Mouse (Mus musculus) brain, adult 2 months (tissue): ENCODE results near the gene Slc29a2.
"Not testable (repeated sequence)": the region's sequence is repeated elsewhere in the genome, so short reads cannot be mapped to it uniquely, and the experiment has no call there.

ENCODE experiments used
- DNase-seq: peaks from one replicate; pipeline ENCODE4 v3.0.0; 2011; ENCODE audit warnings: low read depth, low spot score

Gene Slc29a2

DNA sequence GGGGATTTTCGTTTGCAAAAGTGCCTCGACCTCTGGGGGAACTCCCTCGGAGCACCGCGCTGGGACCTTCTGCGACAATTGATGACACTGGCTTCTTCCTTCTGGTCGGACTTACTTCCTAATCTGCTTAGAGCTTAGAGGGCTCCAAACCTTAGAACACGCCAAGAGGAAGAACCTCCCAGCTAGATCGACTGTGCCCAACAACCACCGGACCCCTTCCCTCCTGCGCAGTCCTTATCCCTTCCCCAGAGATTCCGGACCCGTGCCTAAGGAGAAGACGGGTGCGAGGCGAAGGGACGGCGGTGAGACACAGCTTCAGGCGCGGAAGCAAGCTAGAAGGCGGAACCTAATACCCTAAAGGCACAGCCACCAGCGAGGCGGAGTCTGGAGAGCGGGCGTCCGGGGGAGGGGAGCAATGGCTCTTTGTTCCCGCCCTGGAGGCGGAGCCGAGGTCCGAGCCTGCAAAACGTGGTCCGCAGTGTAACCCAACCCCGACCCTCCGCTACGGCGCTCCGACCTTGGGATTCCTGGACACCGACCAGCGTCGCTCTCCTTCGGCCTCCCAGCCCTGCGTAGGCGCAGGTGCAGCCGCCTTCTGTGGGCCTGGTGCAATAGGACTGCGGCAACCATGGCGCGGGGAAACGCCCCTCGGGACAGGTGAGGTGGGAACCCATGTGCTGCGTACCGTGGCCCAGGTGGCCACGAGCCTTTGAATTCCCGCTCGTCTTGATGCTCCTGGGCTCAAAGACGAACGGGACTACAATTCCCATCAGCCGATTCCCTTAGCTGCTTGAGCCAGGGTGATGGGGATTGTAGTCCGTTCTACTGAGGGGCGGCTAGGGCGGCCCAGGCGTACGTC, at the start of gene Slc29a2:
Gene Slc29a2 (plus strand): TSS at position 240 of the 859 bp plus-strand sequence.
- DNase-seq = peak; percentile 96

DNA sequence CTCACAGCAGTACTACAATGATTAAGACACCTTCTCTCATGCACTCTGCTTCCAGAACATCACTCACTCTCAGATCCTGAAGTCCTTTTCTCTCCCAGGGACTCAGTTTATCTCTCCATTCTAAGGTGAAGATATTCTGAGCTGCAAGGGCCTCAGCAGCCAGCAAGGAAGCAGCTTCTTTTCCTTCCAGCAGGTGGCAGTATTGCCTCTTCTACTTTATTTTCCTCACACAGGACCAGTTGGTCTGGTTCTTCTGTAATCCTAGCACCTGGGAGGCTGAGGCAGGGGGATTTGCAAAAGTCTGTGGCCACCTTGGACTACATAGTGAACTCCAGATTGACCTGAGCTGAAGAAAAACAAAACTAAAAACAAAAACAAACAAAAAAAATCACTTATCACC, 41.9 kb upstream of the Slc29a2 start:
- DNase-seq = peak; percentile 93

DNA sequence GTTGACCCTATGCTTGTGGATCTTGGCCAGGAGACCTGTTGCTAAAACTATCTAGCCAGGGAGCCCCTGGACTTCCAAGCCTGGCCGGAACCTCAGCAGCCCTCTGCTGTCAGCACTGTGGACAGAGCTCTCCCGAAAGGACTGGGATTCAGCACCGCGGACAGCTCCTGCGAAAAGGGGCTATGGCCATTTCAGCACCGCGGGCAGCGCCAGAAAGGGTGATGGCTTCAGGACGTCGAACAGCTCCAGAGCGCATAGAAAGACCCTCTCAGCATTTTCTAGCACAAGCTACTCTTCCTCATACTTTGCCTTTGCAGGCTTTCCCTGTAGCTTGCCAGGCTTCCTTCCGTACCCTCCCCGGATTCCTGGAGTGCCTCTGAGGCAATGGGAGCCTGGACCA, 34.6 kb upstream of the Slc29a2 start:
- DNase-seq = peak; percentile 61

DNA sequence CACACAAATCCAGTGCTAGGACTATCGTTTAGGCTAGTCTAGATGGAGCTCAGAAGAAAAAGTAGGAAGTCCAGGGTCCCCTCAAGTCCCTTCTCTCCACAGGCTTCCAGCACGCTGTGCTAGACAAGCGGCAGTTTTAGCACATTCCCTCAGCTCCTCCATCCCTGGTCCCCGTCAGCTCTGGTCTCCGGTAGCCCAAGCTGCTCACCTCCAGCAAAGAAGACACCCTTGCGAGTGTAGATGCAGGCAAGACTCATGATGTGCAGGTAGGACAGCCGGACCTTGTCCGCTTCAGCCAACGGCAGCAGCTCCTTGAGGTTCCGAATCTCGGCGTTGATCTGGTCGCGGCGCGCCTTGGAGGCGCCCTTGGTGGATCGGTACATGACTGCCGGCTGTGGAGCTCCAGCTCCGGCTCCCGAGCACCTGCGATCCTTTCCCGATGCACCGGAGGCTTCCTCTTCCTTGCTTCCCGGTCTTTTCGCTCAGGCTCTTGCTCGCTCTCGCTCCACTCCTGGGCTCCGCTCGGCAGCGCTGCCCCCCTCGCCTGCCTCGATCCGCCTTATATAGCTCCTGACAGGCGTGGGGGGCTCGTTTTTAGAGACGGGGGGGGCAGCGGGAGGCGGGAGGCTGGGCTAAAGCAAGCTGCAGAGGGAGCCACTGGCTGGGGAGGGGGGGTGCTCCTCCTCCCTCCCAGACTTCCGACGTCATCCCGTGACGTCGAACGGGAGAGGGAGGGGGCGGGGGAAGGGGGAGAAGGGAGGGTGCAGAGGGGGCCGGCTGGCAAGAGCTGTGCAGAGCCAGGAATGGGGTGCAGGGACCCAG, 34.0 kb upstream of the Slc29a2 start:
- DNase-seq = peak; percentile 97

DNA sequence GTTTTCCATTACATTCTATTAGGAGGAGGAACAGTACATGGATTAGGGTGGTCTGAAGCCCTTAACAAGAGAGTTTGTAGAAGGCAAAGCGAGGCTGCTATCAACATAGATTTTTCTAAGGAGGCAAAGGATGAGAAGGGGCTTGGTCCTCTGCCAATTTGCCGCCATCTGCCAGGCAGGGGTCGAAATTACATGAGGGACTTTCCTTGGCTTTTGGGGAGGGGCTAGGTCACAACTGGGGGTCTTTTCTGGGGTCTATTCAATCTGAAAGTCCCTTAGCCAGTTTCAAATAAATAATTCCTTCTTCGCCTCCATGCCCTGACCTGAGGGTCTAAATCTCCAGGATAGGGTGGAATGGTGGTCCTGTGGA, 33.4 kb upstream of the Slc29a2 start, which contains the start of gene Npas4:
Gene Npas4 (minus strand): TSS at position 61 of the 370 bp plus-strand sequence.
- DNase-seq = no peak

DNA sequence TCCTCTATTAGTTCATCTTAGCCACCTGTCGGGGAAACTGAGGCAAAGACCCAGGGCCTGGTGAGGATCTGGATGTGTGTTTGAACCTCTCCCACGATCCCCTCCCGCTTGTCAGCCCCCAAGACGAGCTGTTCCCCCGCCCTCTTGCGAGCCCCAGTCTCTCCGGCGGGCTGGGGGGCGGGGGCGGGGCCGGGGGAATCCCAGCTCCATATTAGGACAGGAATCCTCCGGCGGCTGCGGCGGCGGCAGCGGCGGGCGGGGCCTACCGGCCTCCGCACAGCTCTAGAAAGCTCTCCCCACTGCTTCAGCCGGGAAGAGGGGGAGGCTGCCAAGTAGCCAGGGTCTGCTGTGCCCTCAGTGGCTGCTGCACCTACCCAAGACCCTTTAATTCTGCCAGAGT, 32.9 kb upstream of the Slc29a2 start:
- peak; percentile 71 for DNase-seq

DNA sequence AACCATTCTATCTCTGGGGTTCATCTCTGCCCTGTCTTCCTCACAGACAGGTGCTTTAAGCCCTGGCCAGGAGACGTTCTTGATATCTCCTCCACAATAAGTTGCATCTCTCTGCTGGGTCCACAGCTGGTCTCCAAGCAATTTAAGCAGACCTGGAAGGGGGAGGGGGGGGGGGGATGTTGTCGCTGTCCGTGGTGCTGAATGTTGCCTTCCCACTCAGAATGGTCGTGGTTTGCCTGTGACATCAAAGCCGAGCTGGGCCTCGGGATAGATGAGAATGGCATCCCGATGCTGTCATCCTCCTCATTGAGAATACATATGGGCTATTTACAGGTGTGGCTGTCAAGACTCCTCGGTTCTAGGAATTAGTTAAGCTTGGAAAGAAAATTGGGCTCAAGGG, 31.3 kb upstream of the Slc29a2 start:
- DNase-seq = no peak

DNA sequence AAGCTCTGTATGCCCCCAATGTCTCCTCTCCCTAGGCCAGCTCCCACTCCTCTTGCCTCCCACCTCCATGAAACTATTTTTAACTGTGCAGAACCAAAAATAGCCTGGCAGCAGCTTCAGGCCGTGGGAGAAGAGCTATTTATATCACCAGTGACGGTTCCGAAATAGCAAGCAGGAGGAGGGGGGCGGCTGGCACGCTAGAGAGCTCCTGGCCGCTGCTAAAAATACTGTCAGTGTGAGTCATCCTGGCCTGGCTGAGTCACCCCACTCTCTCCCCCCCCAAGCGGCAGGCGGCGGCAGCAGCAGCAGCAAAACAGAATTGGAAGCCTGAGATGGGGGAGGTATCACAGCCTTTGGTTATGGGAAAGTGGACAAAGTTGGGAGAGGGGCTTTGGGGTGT, 30.8 kb upstream of the Slc29a2 start:
- DNase-seq = peak; percentile 98

DNA sequence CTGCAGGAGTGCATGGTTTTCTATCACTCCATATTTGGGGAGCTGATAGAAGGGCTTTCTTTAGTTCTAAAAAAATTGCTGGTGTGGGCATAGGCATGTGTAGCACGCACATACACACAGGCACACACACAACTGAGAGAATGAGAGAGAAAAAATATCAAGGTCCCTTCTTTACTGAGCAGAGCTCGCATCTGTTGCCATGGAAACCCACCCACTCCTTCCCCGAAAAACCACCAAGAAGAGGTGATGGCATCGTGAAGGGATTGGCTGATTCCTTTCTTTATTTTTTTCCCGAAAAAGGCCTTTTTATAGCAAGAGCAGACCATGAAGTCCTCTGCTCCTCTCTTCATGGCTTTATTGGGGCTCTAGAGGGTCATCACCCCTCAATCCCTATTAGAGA, 29.6 kb upstream of the Slc29a2 start:
- peak; percentile 96 for DNase-seq

DNA sequence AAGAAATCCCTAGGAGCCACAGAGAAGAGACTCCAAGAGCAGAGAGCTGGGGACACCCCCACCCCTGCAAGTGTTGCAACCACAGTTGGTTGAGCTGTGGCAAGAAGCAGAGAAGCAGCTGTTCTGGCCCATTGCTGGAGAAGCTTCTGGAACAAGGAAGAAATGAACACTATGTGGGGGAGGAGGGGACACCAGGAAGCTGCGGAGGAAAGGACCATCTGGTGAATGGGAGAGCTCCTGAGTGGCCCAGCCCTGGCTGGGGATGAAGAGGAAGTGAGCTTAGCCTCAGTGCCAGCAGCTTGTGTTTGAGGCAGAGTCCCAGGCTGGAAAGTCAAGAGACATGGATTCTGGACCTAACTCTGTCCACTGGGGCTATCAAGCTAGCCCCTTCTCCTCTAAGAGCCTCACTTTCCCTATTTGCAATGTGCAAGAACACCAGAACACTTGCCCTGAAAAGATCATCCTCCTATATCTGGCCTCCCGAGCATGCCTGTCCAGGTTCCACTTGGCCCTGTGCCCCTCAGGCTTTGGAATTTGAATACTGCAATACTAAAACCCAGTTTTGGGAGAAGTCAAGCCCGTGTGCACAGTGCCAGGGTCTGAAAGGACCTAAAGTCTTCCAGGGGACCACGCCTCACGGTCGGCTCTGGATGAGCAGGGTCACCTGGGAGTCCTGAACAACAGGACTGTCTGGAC, 24.1 kb upstream of the Slc29a2 start:
- peak; percentile 91 for DNase-seq

DNA sequence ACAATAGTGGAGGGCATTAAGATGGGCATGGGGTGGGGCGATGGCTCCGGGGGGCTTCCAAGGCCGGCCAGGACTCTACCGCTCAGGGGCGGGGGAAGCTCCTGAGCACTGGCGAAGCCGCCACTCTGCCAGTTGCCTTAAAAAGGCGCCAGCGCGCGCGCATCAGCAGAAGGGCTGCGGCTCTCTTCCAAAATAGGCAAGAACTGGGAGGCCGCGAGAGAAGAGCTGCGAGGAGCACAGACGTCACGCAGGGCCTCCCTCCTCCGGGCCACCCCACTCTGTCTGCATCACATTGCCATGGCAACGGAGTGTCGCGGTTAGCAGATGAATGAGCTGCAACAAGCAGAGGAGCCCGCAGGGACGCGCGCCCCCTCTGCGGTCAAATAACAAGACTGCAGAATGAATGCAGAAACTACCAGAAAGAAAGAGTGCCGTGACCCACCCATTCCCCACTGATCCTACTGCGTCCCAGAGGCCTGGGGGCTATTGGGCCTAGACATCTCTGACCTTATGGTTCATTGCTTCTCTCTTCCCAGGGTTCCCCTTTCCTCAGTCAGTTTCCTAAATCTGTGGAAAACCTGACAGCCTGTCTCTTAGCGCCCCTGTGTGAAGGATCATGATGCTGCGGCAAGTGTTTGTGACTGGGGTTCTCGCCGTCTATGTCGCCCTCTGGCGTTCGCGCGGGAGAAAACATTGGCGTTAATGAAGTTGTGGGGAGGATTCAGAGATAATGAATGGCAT, 21.8 kb upstream of the Slc29a2 start:
- peak; percentile 99 for DNase-seq

DNA sequence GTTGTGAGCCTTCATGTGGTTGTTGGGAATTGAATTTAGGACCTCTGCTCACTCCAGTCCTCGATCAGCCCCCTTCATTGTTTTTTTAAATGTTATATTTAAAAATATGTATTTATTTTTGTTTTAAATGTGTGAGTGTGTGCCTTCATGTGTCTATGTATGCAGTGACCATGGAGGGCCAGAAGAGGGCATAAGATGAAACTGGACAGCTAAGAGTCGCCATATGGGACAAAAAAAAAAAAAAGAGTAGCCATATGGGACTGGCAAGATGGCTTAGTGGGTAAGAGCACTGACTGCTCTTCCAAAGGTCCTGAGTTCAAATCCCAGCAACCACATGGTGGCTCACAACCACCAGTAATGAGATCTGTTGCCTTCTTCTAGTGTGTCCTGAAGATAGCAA, 20.0 kb upstream of the Slc29a2 start:
- not testable (repeated sequence) for DNase-seq

DNA sequence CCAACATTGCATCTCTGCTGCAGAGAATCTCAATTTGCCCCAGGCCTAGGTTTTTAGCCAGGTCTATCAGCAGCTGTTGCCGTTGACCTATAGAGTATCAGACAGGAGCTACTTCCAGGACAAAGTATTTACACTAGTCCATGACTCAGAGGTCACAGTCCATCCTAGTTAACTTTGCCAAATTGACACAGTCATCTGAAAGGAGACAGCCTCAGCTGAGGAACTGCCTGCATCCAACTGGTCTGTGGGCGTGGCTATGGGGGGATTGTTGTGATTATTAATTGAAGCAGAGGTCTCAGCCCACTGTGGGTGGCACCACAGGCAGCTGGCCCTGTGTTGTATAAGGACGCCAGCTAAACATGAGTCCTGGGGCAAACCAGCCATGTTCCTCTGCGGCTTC, 18.7 kb upstream of the Slc29a2 start:
- DNase-seq = no peak

DNA sequence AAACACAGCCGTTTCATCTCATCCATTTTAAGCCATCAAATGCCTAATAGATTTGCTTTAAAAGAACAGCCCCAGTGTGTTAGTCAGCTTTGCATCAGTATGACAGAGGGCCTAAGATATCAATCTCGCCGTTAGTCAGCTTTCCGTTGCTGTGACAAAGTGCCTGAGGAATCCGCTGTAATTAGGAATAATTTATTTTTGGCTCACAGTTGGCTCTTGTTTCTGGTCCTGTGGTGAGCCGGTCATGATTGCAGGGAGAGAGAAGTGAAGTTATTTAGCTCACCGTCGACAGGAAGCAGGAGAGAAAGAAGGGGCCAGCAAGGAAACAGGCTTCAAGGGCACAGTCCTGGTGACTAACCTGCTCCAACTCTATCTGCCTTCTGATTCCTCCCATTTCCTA, 10.5 kb upstream of the Slc29a2 start:
- peak; percentile 20 for DNase-seq

DNA sequence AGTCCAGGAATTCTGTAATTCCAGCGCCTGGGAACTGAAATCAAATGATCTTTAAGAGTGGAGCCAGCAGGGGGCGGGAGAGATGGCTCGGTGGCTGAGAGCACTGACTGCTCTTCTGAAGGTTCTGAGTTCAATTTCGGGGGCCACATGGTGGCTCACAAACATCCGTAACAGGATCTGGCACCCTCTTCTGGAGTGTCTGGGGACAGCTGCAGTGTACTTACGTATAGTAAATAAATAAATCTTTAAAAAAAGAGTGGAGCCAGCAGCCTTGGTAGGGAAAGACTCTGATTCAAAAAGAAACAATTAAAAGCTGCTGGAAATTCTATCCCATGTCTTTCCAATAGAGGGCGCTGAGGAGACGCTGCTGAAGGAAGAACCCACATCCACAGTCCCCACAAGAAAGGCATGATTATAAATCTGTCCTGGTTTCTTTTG, 8.7 kb upstream of the Slc29a2 start:
- peak; percentile 73 for DNase-seq

DNA sequence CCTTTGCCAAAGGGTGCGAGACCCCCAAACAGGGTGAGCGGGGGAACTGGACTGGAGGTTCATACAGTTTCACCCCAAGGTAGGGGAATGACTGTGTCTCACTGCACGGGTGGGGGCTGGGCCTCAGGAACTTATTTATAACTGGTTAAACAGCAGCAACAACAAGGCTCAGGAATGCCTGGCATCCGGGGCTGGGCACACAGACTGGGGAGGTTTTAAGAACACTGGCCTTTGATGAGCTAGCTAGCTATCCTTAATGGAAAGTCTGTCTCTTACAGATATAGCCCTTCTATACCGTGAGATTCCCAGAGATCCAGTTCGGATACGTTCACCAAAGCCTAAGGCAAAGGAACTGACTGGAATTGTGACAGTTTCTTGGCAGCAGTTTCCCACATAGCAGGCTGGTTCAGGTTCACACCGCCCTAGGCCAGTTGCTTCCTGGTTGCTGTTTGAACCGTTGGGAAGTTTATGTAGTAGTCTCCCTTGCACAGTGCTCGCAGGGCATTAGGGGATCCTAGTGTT, 7.4 kb upstream of the Slc29a2 start:
- no peak for DNase-seq

DNA sequence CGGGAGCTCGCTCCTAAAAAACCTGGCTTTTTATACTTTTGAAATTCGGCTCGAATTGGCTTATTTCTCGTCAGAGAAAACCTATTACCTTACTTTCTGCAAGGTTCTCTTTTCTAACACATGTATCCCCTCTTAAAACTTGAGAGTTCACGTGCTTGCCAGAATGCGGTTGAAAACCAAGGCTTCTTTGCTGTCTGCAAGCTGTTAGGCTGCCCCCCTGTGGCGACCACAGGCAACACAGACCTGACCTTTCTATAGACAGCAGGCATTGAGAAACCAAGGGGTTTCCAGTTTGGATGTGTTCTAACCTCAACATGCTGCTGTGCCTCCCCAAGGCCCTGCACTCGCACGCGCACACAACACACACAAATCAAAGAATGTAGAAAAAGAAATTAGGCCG, 6.9 kb upstream of the Slc29a2 start:
- peak; percentile 88 for DNase-seq

DNA sequence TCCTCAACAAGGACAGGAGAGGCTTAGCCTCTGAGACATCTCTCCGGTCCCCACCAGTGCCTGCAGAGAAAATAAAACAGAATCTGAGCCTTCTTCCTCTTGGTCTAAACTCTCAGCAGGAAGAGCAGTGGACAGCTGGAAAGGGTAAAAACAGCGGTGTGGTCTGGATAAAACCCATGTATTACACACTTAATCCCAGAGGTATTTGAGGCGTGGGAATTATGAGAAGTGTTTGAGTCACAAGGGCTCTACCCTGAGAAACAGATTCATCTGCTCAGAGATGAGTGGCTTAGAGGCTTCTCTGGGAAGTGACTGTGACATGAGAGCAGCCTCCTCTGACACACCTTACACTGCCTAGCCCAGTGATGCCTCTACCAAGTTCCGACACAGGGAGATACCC, 6.0 kb upstream of the Slc29a2 start:
- no peak for DNase-seq

DNA sequence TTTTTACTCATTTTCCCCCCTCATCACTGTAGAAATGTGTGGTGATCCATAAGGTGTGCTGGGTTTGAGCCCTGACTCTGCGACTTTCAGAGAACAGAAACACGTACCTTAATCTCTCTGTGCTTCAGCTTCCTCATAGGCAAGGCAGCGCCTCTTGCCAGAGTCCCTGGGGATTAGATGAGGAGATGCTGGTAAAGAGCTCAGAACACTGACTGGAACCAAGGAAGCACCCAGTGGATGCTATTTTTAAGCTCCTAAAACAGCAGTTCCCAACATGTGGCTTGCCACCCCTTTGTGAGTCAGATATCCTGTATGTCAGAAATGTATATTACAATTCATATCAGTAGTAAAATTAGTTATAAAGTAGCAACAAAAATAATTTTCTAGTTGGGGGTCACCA, 5.5 kb upstream of the Slc29a2 start:
- DNase-seq = no peak

DNA sequence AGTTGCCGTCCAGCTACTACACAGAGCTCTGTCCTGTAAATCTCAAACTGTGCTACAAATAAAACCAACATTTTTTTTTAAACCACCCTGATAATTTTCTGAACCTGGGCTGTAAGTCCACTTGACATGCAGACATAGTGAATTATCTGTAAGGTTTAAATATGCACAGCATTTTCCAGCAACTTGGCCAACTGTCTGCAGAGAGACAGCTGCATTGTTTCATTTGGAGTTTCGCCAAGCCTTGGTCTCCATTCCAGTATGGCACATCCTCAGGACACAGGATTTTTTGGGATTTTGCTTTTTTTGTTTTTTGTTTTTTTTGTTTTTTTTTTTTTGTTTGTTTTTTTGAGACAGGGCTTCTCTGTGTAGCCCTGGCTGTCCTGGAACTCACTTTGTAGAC, 2.2 kb upstream of the Slc29a2 start:
- DNase-seq = no peak

DNA sequence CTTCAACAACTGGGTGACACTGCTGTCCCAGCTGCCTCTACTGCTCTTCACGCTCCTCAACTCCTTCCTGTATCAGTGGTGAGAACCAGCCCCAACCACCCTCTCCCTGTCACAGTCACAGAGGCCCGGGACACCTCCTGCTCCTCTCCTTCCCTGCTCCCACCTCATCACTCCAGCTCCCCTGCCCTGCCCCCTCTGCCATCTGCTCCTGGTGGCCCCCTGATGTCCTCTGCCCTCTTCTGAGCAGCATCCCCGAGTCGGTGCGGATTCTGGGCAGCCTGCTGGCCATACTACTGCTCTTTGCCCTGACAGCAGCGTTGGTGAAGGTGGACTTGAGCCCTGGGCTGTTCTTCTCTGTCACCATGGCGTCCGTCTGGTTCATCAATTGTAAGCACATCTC, 2.5 kb downstream of the Slc29a2 start:
- DNase-seq = no peak
